Mouse (Mus musculus): ENCODE results near the gene Pkp4. TPM values are rescaled to one million over a fixed set of nuclear protein-coding genes. Genes with fewer than 3 reads are reported as not detected.

The Pkp4 gene
- polyA plus RNA-seq, 1 experiment from 2014 or later: 107 TPM

DNA sequence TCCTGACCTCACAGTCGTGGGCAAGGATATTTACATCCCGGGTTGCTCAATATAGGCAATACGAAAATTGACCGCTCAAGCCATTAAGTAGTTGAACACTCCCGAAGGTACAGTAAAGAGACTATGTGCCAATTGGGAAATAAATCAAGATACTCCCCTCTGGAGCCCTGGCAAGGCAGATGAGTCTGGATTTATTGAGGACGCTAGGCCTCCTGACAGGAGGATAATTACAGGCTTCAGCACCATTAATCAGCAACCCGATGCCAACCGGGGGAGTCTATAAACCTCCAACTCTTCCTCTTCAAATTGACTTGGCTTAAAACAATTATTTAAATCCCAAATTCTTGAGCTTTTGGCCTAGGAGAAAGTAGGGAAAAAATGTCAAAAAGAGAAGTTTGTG, 243.4 kb downstream of the Pkp4 start:
- in situ Hi-C loops (cut with MboI; ENCODE audit: low pct_unique_long_range_greater_than_20kb): no loop called here
- no peak for ATAC-seq
- no peaks in the 10 kb centered on the region for H3K27me3 ChIP-seq
- DNase-seq (ENCODE audit: low read depth, low spot score): no peak
- ChIA-PET CTCF (no interaction called here), POLR2A (no interaction called here)
- no peak for TF ChIP-seq CTCF (IDR thresholded peaks at IDR 0.05)

Other genes starting within 250 kb of the Pkp4 start
- gene Ccdc148, start 167 bp upstream of the Pkp4 start, polyA plus RNA-seq (2021): 4.8 TPM